Mouse (Mus musculus) testis, postnatal 14 days (tissue): ENCODE measurements at regions not wholly inside any gene's neighbourhood (a gene's known extent, or its start where the extent isn't known, plus 50 kb on each side); places are given as distances from the start of the nearest gene placed in this dataset.
"Not testable (repeated sequence)": the region's sequence is repeated elsewhere in the genome, so short reads cannot be mapped to it uniquely, and the experiment has no call there.

ENCODE experiments used
- DNase-seq: peaks from one replicate; pipeline ENCODE4 v3.0.0; 2021; ENCODE audit warnings: low spot score

DNA sequence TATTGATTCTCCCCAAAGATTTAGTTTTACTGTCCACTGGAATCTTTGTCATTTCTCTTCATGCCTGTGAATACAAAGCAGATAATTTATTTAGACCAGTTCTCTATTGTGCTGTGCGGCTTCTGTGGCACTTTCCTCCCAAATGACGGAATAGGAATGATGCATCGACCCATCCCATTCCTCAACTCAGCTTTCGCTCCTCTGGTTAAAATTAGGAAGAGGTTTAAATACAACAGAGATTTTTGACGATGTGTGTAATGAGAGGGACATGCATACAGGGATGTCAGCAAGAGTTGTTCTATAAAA is 187.2 kb upstream of the Tsc22d2 start:
- no peak for DNase-seq

GRCm38 (mm10) chr3:58228189-58228588 is 186.3 kb upstream of the Tsc22d2 start:
- no peak for DNase-seq

- no peak for DNase-seq
Measured at GRCm38 (mm10) chr3:58231746-58232145, 182.8 kb upstream of the Tsc22d2 start.

DNA sequence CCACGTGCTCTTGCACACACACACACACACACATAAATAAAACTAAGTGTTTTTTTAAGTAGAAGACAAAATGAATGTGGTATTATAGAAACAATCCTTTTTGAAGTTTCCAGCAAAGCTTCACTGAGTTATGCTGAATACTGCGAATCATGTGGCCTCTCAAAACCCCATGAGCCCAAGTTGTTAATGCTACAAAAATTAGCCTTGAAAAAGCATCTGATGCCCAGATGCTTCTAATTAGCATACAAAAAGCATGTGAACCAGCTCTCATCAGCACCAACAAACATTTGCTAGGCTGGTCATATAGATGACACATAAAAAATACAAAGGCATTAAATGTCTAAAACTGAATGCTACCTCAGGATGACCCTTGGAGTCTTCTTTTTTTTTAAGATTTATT is 181.2 kb upstream of the Tsc22d2 start:
- DNase-seq: no peak

DNA sequence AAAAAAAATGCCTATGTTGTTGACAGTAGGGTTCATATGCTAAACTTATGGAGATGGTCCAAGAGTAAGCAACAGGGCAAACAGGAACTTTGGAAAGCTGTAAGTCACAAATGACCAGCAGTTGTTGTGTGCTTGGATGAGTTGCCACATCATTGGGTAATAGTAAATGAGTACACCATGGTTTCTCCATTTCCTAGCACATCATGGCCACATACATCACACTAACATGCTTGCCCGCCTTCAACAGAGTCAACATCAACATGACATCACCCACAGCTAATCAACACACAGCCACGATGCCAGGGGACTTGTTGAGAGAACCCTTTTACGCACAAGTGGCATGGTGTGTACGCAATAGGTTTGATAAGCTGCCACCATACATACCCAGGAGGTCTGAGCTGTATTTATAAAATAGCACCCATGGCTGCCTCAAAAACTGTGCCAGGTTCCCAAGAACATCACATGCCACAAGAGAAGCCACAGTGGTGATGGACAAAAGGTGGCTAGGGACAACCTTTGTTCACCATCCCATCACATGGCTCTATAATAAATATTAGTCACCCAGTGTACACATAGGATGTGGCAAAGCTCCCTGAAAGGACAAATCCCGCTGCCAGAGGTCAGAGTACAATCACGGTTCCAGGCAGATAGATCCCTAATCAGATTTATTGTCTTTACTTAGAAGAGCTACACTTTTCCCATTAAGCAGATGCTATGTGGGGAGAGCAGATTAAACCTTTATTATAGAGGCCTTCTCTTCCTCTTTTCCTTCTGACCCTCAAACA is 179.5 kb upstream of the Tsc22d2 start:
- no peak for DNase-seq

DNA sequence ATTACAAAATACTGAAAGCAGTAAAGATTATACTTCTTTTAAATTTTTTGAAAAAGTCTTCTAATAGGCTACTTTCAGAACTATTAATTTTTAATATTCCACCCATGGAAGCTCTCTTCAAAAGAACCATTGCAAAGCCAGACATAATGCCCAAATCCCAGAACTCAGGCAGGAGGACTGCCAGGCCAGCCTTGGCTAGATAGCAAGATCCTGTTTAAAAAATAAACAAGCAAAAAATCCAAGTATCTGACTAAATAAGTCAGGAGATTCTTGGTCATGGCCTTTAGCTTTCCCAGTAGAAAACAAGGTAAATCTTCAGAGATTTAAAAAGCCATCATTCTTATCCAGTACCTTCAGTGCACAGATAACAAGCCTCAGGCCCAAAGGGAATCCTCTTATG is 176.4 kb upstream of the Tsc22d2 start:
- DNase-seq: no peak

GRCm38 (mm10) chr3:58240775-58241174 is 173.7 kb upstream of the Tsc22d2 start:
- DNase-seq: no peak

GRCm38 (mm10) chr3:58245361-58245760 is 169.2 kb upstream of the Tsc22d2 start:
- DNase-seq: no peak

GRCm38 (mm10) chr3:58247989-58248388 is 166.5 kb upstream of the Tsc22d2 start:
- no peak for DNase-seq

DNA sequence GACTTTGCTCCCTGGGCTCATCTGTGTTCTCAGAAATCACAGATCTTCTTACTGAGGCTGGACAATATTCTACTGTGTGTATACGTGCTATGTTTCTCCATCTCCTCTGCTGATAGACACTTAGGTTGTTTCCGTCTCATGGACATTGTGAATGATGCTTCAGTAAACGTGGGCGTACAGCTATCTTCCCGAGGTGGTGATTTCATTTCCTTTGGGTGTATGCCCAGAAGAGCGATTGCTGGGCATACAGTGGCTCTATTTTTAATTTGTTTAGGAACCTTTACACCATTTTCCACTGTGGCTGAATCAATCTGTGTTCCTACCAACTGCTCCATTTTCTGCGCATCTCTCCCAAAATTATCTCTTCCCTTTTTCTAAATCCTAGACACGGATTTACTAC is 160.6 kb upstream of the Tsc22d2 start:
- DNase-seq: no peak

- no peak for DNase-seq
Measured at GRCm38 (mm10) chr3:58267606-58268325, 146.7 kb upstream of the Tsc22d2 start.

DNA sequence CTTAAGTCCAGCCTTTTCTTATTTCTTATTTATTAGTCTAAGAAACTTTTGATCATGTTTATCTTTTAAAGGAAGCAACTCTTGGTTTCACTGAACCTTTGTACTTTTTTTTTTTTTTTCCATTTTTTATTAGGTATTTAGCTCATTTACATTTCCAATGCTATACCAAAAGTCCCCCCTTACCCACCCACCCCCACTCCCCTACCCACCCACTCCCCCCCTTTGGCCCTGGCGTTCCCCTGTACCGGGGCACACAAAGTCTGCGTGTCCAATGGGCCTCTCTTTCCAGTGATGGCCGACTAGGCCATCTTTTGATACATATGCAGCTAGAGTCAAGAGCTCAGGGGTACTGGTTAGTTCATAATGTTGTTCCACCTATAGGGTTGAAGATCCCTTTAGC is 143.1 kb upstream of the Tsc22d2 start:
- DNase-seq: not testable (repeated sequence)

GRCm38 (mm10) chr3:58281291-58281690 is 133.2 kb upstream of the Tsc22d2 start:
- DNase-seq: no peak

DNA sequence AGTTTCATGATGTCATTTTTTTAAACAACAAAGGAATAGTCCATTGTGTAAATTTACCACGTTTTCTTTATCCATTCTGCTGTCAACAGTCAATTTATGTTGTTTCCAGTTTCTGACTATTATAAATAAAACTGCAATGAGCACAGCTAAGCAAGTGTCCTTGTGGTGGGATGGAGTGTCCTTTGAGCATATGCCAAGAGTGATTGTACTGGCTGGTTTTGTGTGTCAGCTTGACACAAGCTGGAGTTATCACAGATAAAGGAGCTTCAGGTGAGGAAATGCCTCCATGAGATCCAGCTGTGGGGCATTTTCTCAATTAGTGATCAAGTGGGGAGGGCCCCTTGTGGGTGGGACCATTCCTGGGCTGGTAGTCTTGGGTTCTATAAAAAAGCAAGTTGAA is 130.1 kb upstream of the Tsc22d2 start:
- DNase-seq: not testable (repeated sequence)

- DNase-seq: no peak
Measured at GRCm38 (mm10) chr3:58295810-58296209, 118.7 kb upstream of the Tsc22d2 start.

- no peak for DNase-seq
Measured at GRCm38 (mm10) chr3:58300213-58300612, 114.3 kb upstream of the Tsc22d2 start.

GRCm38 (mm10) chr3:58300801-58301485 is 113.6 kb upstream of the Tsc22d2 start:
- no peak for DNase-seq

DNA sequence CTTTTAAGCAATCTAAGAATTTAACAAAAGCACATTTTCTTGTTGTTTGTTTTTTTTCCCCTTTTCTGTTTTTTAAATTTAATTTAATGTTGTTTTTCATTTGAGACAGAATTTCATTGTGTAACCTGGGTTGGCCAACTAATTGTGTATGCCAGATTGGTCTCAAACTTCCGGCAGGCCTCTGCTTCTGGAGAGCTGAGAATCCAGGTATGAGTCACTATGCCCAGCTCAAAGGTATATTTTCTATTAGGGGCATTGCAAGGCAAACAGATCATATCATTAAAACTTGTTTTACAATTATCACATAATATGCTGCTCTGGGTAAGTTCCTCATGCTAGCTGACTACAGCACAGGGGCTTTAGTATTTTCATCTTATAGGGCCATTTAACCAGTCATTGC is 112.2 kb upstream of the Tsc22d2 start:
- no peak for DNase-seq

DNA sequence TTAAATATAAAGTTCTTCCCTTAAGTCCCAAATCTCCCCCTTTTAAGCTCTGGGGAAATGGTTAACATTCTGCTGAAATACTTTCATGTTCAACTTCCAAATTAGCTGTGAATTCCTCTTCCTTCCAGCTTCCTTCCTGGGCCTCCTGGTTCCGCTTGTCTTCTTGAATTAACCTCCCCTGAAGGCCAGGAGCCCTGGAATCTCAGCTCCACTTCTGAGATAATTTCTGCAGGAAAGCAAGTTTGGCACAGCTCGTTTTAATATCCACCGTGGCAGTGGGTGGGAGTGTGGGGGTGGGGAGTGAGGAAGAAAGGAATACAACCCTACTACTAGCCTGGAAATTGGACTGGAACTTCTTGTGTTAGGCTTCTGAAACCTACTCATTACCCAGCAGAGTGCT is 110.8 kb upstream of the Tsc22d2 start:
- DNase-seq: no peak

- DNase-seq: peak; percentile 28
Measured at GRCm38 (mm10) chr3:58309601-58310000, 104.9 kb upstream of the Tsc22d2 start.

DNA sequence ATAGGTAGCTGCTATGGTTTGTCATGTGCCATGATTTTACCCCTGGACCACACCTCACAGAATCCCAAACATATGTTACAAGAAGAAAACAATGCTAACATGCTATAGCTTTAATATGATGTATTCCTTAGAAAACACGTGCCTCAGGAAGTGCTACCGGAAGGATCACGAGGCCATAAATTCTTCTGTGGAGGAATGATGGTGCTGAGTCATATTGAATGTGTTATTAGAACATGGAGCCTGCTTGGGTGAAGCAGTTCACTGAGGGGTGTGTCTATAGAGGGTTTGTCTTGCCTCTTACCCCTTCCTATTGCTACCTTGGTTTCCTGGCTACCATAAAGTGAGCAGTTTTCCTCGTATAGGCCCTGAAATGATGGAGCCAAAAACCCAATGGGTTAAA is 104.1 kb upstream of the Tsc22d2 start:
- no peak for DNase-seq

- no peak for DNase-seq
Measured at GRCm38 (mm10) chr3:58311104-58311685, 103.3 kb upstream of the Tsc22d2 start.

GRCm38 (mm10) chr3:58312623-58313022 is 101.9 kb upstream of the Tsc22d2 start:
- no peak for DNase-seq
